Mouse (Mus musculus) liver, embryonic 15.5 days (tissue): ENCODE results near the gene Adat3. TPM values are rescaled to one million over a fixed set of nuclear protein-coding genes. Genes with fewer than 3 reads are reported as not detected.

Experiments
- ATAC-seq: fragments of 200-750 bp; cut with Nextera tagmentation; 2 replicates; pipeline ENCODE4 v1.8.0; 2017; ENCODE audit warnings: moderate number of reproducible peaks, mild to moderate bottlenecking, moderate library complexity; ENCODE audit not compliant: insufficient read depth
- H3K27ac ChIP-seq: fragments of 300-500 bp; sonication (generic); replicated peaks from 2 replicates; pipeline ENCODE4 v1.5.1; 2015; ENCODE audit warnings: mild to moderate bottlenecking, inconsistent platforms
- H3K27me3 ChIP-seq: fragments of 300-500 bp; sonication (generic); 2 replicates; pipeline ENCODE4 v1.6.1; 2015; ENCODE audit warnings: mild to moderate bottlenecking, inconsistent platforms
- H3K36me3 ChIP-seq: fragments of 300-500 bp; sonication (generic); replicated peaks from 2 replicates; pipeline ENCODE4 v1.6.1; 2015; ENCODE audit warnings: moderate library complexity, mild to moderate bottlenecking, inconsistent platforms
- H3K4me1 ChIP-seq: fragments of 300-500 bp; sonication (generic); replicated peaks from 2 replicates; pipeline ENCODE4 v1.6.1; 2015; ENCODE audit warnings: inconsistent platforms
- H3K4me2 ChIP-seq: fragments of 300-500 bp; sonication (generic); 2 replicates; pipeline ENCODE4 v1.6.1; 2015; ENCODE audit warnings: moderate library complexity, mild to moderate bottlenecking, inconsistent platforms
- H3K4me3 ChIP-seq: fragments of 300-500 bp; sonication (generic); replicated peaks from 2 replicates; pipeline ENCODE4 v1.5.1; 2015; ENCODE audit warnings: mild to moderate bottlenecking, inconsistent platforms
- H3K9ac ChIP-seq: fragments of 300-500 bp; sonication (generic); 2 replicates; pipeline ENCODE4 v1.6.1; 2015; ENCODE audit warnings: moderate library complexity, mild to moderate bottlenecking, inconsistent platforms
- H3K9me3 ChIP-seq: fragments of 300-500 bp; sonication (generic); replicated peaks from 2 replicates; pipeline ENCODE4 v1.6.1; 2016; ENCODE audit warnings: inconsistent platforms
- WGBS: fragments of 180-500 bp; shearing (Covaris S2); methylation state at CpG from one replicate; pipeline ENCODE4 v1.1.7; 2015; ENCODE audit warnings: mixed read lengths; ENCODE audit not compliant: insufficient replicate concordance; 5-methylcytosine and 5-hydroxymethylcytosine counted together
- polyA plus RNA-seq: library from polyadenylated mRNA; unstranded; fragments of >200 nt; fragmentation: Nextera tagmentation; extraction: Ambion mirVana; gene quantifications from 2 replicates; pipeline ENCODE4 v1.2.1, GENCODE M21; 2015

The Adat3 gene
- polyA plus RNA-seq, 1 experiment from 2014 or later: 4.8 TPM

DNA sequence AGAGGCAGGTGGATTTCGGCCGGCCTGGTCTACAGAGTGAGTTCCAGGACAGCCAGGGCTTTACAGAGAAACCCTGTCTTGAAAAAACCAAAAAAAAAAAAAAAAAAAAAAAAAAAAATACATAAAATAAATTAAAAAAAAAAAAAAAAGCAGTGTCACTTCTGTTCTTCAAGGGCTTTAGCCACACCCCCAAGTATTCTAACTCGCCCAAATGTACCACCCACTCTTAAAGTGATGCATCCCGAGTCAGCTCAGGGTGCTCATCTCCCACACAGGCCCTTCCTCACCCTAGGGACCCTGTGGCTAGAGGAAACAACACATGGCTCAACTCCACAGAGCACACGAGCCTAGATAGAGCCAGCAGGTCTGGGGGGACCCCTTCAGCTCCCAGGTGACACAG lies 19.6 kb upstream of the Adat3 start:
- ATAC-seq: no peak
- Histone ChIP-seq H3K27me3 (no peaks in the 10 kb centered on the region), H3K4me1 (peaks cover 69% of the 10 kb centered on the region), H3K36me3 (peaks cover 46% of the 10 kb centered on the region), H3K4me3 (no peak overlapping the region), H3K27ac (no peak overlapping the region), H3K9me3 (no peaks in the 10 kb centered on the region), H3K9ac (no peak overlapping the region), H3K4me2 (no peak overlapping the region)
- WGBS: 72% methylated on average over 5 of the region's 5 CpGs

DNA sequence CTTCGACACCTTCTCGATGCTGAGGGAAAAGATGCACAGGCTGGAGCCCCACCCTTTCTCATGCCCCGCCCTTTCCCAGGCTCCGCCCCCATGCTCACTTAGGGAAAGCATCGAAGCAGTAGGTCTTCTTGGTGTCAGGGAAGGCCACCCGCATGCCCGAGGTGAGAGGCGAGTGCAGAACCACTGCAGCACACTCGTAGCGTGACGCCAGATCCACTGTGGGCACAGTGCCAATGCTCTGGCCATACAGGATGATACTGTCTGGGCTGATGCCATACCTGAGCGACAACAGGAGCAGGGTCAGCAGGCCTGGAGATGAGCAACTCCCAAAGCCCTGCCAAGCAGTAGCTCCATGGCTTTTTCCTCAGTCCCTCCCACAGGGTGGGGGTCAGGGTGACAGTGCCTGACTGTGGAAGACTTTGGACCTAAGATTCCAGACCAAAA lies 18.6 kb upstream of the Adat3 start:
- no peaks in the 10 kb centered on the region for H3K9me3 ChIP-seq
- peaks cover 46% of the 10 kb centered on the region for H3K36me3 ChIP-seq
- WGBS: 62% methylated on average over 12 of the region's 12 CpGs
- H3K4me2 ChIP-seq: no peak overlapping the region
- H3K4me3 ChIP-seq: no peak overlapping the region
- no peak overlapping the region for H3K9ac ChIP-seq
- H3K27me3 ChIP-seq: no peaks in the 10 kb centered on the region
- peaks cover 69% of the 10 kb centered on the region for H3K4me1 ChIP-seq
- no peak overlapping the region; the same call in 1 of the 2 replicates for H3K27ac ChIP-seq
- no peak for ATAC-seq

DNA sequence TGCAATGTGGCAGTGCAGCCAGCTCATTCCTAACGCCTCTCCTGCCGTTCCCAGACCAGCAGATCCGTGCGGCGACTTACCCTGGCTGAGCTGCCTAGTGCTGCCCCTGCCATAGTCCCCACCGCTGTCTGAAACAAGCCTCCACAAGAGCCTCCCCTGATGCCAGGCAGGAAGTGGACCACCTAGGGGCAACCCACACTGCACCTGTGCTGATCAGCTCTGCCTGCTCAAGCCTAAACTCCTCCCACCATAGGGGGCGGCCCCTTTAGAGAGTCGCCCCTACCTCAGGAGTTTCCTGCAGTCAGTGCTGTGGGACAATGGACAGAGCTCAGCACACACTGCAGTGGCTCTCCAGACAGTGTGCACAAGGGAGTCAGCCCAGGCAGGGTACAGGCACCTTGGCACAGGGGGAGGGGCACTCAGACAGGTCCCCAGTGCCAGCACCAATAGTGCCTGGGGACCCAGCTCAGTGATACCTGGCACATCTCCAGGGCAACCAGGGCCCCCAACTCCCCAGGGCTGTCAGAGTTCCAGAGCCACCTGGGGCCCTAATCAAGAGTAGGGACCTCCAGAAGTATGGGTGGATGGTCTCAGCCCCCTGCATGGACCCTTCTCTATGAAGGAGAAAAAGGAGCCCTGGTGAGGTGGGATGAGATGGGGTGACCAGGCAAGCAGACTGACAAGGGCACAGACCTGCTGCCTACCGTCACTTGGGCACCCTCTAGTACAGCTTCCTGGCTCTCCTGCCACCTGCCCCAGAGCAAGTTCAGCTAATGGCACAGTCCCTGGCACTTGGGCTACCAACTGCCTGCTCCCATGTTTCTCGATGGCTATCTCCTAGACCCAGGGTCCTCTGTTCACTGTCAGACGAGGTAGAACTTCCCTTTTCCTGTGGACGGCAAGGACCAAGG lies 17.8 kb upstream of the Adat3 start:
- H3K4me2 ChIP-seq: no peak overlapping the region
- H3K9me3 ChIP-seq: no peaks in the 10 kb centered on the region
- ATAC-seq: peak; percentile 11; the same call in 1 of the 2 replicates
- peaks cover 46% of the 10 kb centered on the region for H3K36me3 ChIP-seq
- peaks cover 69% of the 10 kb centered on the region for H3K4me1 ChIP-seq
- no peak overlapping the region for H3K9ac ChIP-seq
- H3K4me3 ChIP-seq: no peak overlapping the region
- 65% methylated on average over 12 of the region's 12 CpGs for WGBS
- 0 out of 2 replicates have a peak overlapping the region, but pooled peaks have one; percentile 16 for H3K27ac ChIP-seq
- H3K27me3 ChIP-seq: no peaks in the 10 kb centered on the region

DNA sequence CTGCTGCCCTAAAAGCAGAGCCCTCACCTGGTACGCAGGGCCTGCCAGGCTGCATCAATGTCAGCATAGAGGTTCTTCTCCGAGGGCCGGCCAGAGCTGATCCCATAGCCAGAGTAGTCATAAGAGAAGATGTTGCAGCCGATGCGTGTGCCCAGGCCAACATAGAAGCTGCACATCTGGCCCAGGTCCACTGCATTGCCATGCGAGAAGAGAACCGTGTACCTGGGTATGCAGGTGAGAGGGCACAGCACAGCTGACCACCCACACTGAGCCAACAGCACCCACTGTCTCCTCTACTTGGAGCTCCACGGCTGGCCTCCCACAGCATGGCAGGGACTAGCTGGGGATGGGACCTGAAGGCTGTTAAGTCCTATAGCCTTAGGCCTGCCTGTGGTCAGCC lies 17.1 kb upstream of the Adat3 start:
- ATAC-seq: no peak
- H3K27ac ChIP-seq: no peak overlapping the region
- H3K36me3 ChIP-seq: peaks cover 46% of the 10 kb centered on the region
- H3K4me3 ChIP-seq: no peak overlapping the region
- no peaks in the 10 kb centered on the region for H3K9me3 ChIP-seq
- WGBS: 85% methylated on average over 8 of the region's 8 CpGs
- no peaks in the 10 kb centered on the region for H3K27me3 ChIP-seq
- H3K4me1 ChIP-seq: peaks cover 70% of the 10 kb centered on the region
- H3K4me2 ChIP-seq: no peak overlapping the region
- H3K9ac ChIP-seq: no peak overlapping the region

DNA sequence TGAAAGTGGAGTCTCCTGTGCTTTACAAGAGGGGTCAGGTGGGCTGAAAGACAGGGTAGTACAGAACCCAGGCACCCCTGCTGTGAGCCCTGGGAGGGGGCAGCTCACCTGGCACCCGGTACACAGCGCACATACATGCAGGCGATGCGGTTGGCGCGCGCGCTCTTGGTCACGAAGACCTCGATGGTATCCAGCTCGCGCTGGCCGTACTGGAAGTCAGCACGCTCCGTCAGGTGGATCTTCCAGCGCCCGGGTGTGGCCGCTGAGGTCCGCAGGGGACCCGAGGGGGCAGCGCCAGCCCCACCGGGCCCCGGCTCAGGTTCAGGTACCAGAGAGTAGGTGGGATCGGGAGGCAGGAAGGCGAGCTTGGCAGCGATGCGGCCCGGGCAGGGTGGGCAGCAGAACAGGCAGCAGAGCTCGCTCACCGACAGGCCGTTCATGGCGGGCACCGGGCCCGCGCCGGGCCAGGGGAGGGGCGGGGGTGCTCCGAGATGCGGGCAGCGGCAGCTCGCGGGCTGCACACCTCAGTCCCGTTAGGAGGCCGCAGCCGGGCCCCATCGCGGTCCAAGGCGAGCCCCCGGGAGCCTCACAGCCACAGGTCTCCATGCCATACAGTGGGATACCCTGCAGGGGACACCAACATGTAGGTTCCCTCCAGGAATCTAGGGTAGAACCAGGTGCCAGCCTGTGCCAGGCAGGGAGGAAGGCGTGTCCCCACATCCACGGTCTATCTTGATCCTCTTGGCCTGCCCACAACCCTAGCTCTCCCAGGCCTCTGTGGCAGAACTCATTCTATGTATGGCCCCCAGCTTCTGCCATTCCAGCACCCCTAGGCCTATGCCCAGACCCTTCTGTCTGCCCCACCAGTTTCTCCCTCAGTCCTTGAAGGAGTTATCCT lies 16.0 kb upstream of the Adat3 start:
- Histone ChIP-seq H3K36me3 (peaks cover 42% of the 10 kb centered on the region), H3K4me2 (no peak overlapping the region), H3K9me3 (no peaks in the 10 kb centered on the region), H3K27ac (0 out of 2 replicates have a peak overlapping the region, but pooled peaks have one; percentile 16), H3K4me3 (no peak overlapping the region), H3K9ac (no peak overlapping the region; the same call in 1 of the 2 replicates), H3K4me1 (peaks cover 77% of the 10 kb centered on the region), H3K27me3 (no peaks in the 10 kb centered on the region)
- no peak for ATAC-seq
- WGBS: 91% methylated on average over 47 of the region's 51 CpGs

DNA sequence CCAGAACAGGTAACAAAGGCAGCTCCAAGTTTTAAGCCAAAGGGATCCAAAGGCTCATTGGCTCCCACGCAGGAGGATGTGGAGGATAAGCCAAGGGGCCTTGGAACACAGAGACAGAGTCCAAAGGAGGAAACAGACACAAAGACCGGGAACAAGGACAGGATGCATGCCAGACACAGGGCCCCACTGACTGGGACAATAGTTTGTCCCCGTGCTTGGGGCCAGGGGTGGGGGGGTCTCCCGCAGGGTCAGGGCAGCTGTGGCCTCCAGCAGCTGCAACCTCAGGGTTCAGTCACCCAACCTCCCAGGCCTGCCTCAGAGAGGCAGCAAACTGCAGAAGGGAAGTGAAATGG lies 15.4 kb upstream of the Adat3 start:
- 0 out of 2 replicates have a peak overlapping the region, but pooled peaks have one; percentile 16 for H3K27ac ChIP-seq
- no peaks in the 10 kb centered on the region for H3K27me3 ChIP-seq
- H3K4me1 ChIP-seq: peaks cover 77% of the 10 kb centered on the region
- no peak overlapping the region for H3K4me3 ChIP-seq
- no peak overlapping the region for H3K4me2 ChIP-seq
- no peaks in the 10 kb centered on the region for H3K9me3 ChIP-seq
- no peak overlapping the region; the same call in 1 of the 2 replicates for H3K9ac ChIP-seq
- no peak for ATAC-seq
- H3K36me3 ChIP-seq: peaks cover 39% of the 10 kb centered on the region
- WGBS: 58% methylated on average over 4 of the region's 4 CpGs

DNA sequence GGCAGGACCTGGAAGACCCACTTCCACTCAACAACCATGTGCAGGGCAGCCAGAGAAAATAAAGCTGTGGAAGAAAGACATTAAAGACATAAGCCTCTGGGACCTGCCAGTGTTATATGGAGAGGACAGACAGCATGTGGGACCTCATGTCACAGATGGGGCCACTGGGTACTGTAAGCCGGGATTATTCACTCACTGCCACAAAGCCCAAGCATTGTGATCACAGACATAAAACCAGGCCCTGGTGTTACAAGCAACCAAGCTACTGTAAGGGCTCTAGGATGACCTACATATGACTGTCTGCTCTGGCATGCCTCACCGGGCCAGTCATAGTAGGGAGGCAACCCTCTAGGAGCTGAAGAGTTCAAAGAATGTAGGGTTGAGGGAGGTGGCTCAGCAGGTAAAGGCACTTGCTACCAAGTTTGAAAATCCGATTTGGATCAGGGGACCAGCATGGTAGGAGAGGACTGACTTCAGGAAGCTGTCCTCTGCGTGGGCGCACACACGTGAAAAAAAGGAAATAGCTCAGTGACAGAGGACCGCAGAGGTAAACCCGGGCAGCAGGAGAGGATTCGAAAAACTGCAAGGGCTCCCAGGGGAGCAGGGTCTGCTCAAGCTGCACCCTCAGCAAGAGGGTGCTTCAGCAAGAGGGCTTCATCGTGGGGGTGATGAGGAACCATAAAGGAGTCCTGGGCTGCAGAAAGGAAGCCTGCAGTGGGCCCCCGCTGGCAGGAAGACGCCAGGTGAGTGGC lies 13.4 kb upstream of the Adat3 start:
- peaks cover 22% of the 10 kb centered on the region; the same call in 1 of the 2 replicates for H3K36me3 ChIP-seq
- H3K9me3 ChIP-seq: no peaks in the 10 kb centered on the region
- H3K4me1 ChIP-seq: peaks cover 65% of the 10 kb centered on the region
- peak overlapping the region; percentile 92 for H3K4me3 ChIP-seq
- peak overlapping the region; percentile 93 for H3K4me2 ChIP-seq
- H3K9ac ChIP-seq: peak overlapping the region; percentile 95
- H3K27me3 ChIP-seq: no peaks in the 10 kb centered on the region
- H3K27ac ChIP-seq: peak overlapping the region; percentile 78
- WGBS: 7% methylated on average over 12 of the region's 12 CpGs
- ATAC-seq: no peak

DNA sequence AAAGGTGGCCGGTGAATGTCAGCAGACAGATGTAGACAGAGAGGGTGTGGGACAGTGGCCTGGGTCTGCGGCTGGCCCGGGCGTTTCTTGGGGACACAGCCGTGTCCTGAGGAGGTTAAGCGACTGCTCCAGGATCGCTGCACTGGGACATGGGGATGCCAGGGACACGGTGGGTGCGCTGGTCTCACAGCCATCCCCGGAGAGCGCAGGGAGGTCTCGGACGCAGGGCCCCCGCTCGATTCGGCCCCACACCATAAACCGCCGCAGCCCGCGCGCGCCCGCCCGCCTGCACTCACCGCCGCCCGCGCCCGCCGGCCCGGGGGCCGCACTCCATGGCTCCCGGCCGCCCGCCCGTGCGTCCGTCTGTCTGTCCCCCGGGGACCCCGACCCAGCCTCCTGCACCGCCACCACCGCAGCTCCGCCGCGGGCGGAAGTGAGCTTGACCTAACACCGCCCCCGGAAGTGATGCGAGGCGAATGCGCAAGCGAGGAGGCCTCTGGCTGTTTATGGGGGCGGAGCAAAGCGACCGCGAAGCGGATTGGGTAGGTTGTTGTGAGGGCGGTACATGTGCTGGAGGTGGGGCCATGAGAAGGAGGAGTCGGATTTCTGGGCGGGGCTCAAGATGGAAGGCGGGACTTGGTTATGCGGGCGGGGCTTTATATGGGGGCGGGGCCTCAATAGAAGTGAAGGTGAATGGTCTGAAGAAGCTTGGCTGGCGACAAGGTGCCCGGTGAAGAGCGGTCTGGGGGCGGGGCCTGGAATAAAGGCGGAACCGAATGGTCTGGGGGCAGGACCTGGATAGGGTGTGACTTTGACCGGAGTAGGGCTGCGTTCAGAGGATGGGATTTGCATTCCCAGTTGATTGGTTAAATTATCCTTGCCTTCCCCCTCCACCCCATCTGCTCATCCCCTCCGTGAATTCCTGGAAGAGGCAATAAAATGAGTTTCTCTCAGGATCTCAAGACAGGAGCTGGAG lies 12.5 kb upstream of the Adat3 start, which contains the start of gene Abhd17a:
Gene Abhd17a, minus strand, starts transcription at position 463 of the 976 bp plus-strand sequence.
- Histone ChIP-seq H3K27me3 (no peaks in the 10 kb centered on the region), H3K4me2 (peak within 1 kb of the TSS; percentile 93), H3K9ac (peak within 1 kb of the TSS; percentile 95), H3K4me1 (peaks cover 57% of the 10 kb centered on the region), H3K36me3 (peaks cover 14% of the 10 kb centered on the region; the same call in 1 of the 2 replicates), H3K27ac (peak within 1 kb of the TSS; percentile 78), H3K4me3 (peak within 1 kb of the TSS; percentile 92), H3K9me3 (no peaks in the 10 kb centered on the region)
- under 1% methylated on average over 73 of the region's 73 CpGs for WGBS
- ATAC-seq: peak; percentile 95

DNA sequence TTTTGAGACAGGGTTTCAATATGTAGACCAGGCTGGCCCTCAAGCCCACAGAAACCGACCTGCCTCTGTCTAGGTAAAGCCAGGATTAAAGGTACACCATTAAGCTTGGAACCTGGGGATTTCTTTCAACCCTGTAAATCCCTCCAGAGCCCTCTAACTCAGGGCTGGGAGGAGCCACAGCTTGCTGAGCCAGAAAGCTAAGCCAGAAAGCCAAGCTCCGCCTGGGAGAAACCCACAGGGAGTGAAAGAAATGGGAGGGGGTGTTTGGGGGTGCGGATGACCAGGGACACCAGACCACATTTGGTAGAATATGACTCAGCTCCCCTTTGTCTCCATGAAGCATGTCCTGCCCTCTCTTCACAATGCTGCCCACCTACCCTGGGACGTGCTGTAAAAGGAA lies 6.4 kb upstream of the Adat3 start:
- H3K9me3 ChIP-seq: no peaks in the 10 kb centered on the region
- H3K27me3 ChIP-seq: no peaks in the 10 kb centered on the region
- H3K27ac ChIP-seq: no peak overlapping the region
- H3K4me3 ChIP-seq: no peak overlapping the region
- ATAC-seq: no peak
- peaks cover 43% of the 10 kb centered on the region for H3K4me1 ChIP-seq
- H3K9ac ChIP-seq: no peak overlapping the region
- H3K36me3 ChIP-seq: no peaks in the 10 kb centered on the region
- 52% methylated on average over 4 of the region's 4 CpGs for WGBS
- H3K4me2 ChIP-seq: no peak overlapping the region
